Mouse (Mus musculus): ENCODE measurements at regions not wholly inside any gene's neighbourhood (a gene's known extent, or its start where the extent isn't known, plus 50 kb on each side); places are given as distances from the start of the nearest gene placed in this dataset.

- TF ChIP-seq CTCF (IDR thresholded peaks at IDR 0.05; ENCODE audit: low read depth, low read length) (no peak), TAL1 (conservative IDR thresholded peaks at IDR 0.05; ENCODE audit: low read depth, low read length) (no peak), GATA1 (IDR thresholded peaks at IDR 0.05; ENCODE audit: borderline replicate concordance, low read length) (no peak), GATA2 (IDR thresholded peaks at IDR 0.05; ENCODE audit: borderline replicate concordance, low read depth, low read length) (no peak)
Measured at GRCm38 (mm10) chr15:17830376-17830775, 988.4 kb upstream of the Cdh10 start.
